Mouse (Mus musculus) neural tube, embryonic 15.5 days (tissue): ENCODE results near the gene Ece1. TPM values are rescaled to one million over a fixed set of nuclear protein-coding genes. Genes with fewer than 3 reads are reported as not detected.
"Not testable (repeated sequence)": the region's sequence is repeated elsewhere in the genome, so short reads cannot be mapped to it uniquely, and the experiment has no call there.

Experiments used
- ATAC-seq: fragments of 200-750 bp; cut with Nextera tagmentation; 2 replicates; pipeline ENCODE4 v1.8.0; 2017; ENCODE audit warnings: mild to moderate bottlenecking, moderate TSS enrichment, moderate library complexity; ENCODE audit not compliant: low FRiP score
- H3K27ac ChIP-seq: fragments of 300-500 bp; sonication (generic); replicated peaks from 2 replicates; pipeline ENCODE4 v1.5.1; 2015; ENCODE audit warnings: mild to moderate bottlenecking, inconsistent platforms
- H3K27me3 ChIP-seq: fragments of 300-500 bp; sonication (generic); replicated peaks from 2 replicates; pipeline ENCODE4 v1.6.1; 2015; ENCODE audit warnings: inconsistent platforms
- H3K36me3 ChIP-seq: fragments of 300-500 bp; sonication (generic); 2 replicates; pipeline ENCODE4 v1.6.1; 2015; ENCODE audit warnings: inconsistent platforms
- H3K4me1 ChIP-seq: fragments of 300-500 bp; sonication (generic); 2 replicates; pipeline ENCODE4 v1.6.1; 2015; ENCODE audit warnings: inconsistent platforms
- H3K4me2 ChIP-seq: fragments of 300-500 bp; sonication (generic); 2 replicates; pipeline ENCODE4 v1.6.1; 2015; ENCODE audit warnings: inconsistent platforms, mild to moderate bottlenecking, moderate library complexity
- H3K4me3 ChIP-seq: fragments of 300-500 bp; sonication (generic); replicated peaks from 2 replicates; pipeline ENCODE4 v1.5.1; 2015; ENCODE audit warnings: mild to moderate bottlenecking, inconsistent platforms
- H3K9ac ChIP-seq: fragments of 300-500 bp; sonication (generic); replicated peaks from 2 replicates; pipeline ENCODE4 v1.6.1; 2015; ENCODE audit warnings: mild to moderate bottlenecking, inconsistent platforms
- H3K9me3 ChIP-seq: fragments of 300-500 bp; sonication (generic); replicated peaks from 2 replicates; pipeline ENCODE4 v1.6.1; 2016; ENCODE audit warnings: inconsistent platforms
- WGBS: fragments of 180-500 bp; shearing (Covaris S2); methylation state at CpG from one replicate; pipeline ENCODE4 v1.1.7; 2015; ENCODE audit warnings: mixed read lengths; 5-methylcytosine and 5-hydroxymethylcytosine counted together
- polyA plus RNA-seq: library from polyadenylated mRNA; unstranded; fragments of >200 nt; fragmentation: Nextera tagmentation; extraction: Ambion mirVana; gene quantifications from 2 replicates; pipeline ENCODE4 v1.2.1, GENCODE M21; 2015

Ece1 gene
- polyA plus RNA-seq, 1 experiment from 2014 or later, result 23.0 TPM

DNA sequence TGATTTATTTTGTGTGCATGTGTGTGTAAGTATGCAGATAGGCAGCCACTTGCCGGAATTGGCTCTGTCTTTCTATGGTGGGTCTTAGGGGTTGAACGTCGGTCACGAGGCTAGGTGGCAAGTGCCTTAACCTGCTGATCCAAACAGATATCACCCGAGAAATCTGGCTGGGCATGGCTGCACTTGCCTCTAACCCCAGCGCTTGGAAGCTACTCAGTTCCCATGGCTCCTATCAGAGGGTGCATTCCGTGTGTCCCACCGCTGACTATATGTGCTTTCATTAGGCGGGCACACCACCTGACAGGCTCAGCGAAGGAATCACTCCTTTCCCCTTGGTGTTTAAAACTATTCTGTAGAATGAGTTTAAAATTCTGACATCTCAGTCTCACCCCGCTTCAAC, 30.4 kb upstream of the Ece1 start:
- WGBS, result 91% methylated on average over 11 of the region's 11 CpGs
- Histone ChIP-seq H3K36me3 (no peaks in the 10 kb centered on the region), H3K9ac (no peak overlapping the region), H3K27ac (no peak overlapping the region), H3K4me2 (no peak overlapping the region), H3K4me1 (peaks cover 8% of the 10 kb centered on the region; the same call in 1 of the 2 replicates), H3K4me3 (no peak overlapping the region), H3K9me3 (no peaks in the 10 kb centered on the region), H3K27me3 (0 out of 2 replicates have a peak, but pooled peaks cover 6% of the 10 kb centered on the region)
- no peak for ATAC-seq

DNA sequence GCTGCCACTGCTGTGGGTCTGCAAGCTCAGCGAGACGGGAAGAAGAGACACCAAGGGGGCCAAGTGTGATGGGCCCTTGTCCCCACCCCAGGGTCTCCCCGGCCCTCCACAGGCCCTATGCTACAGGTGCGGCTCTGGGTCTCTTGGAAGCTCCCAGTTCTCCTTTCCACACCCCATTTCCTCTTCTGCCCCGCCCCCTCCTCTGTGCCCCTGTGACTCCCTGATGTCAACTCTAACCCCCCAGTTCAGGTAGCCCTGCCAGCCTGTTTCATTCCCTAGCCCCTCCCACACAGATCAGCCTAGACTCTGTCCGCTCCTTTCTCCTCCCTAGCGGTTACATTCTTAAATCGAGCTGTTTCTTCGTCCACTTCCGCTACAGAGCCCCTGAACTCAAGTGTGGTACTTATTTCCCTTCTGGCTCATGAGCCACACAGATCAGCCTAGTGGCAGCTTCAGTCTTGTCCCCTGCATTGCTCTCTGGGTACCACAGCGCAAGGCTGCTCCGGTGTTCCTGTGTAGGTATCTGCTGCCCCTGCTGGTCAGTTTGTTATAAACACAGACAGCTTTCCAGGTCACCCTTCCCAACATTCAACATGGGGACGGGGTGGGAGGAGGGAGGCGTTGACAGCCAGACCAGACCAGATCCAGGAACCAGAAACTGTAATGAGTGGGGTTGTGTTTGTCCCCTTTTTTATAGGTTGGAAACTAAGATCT, 26.3 kb upstream of the Ece1 start:
- H3K36me3 ChIP-seq, result no peaks in the 10 kb centered on the region
- H3K27ac ChIP-seq, result no peak overlapping the region
- no peaks in the 10 kb centered on the region for H3K9me3 ChIP-seq
- 15% methylated on average over 13 of the region's 14 CpGs for WGBS
- no peaks in the 10 kb centered on the region for H3K27me3 ChIP-seq
- peak overlapping the region; percentile 41 for H3K4me2 ChIP-seq
- peaks cover 8% of the 10 kb centered on the region; the same call in 1 of the 2 replicates for H3K4me1 ChIP-seq
- no peak overlapping the region for H3K4me3 ChIP-seq
- peak; percentile 89 for ATAC-seq
- no peak overlapping the region for H3K9ac ChIP-seq

GRCm38 (mm10) chr4:137836741-137837140, 25.3 kb upstream of the Ece1 start:
- peaks cover 8% of the 10 kb centered on the region; the same call in 1 of the 2 replicates for H3K4me1 ChIP-seq
- no peak overlapping the region for H3K4me3 ChIP-seq
- no peak overlapping the region for H3K27ac ChIP-seq
- WGBS, result 85% methylated on average over 5 of the region's 5 CpGs
- no peaks in the 10 kb centered on the region for H3K9me3 ChIP-seq
- no peak for ATAC-seq
- no peak overlapping the region for H3K9ac ChIP-seq
- H3K27me3 ChIP-seq, result 0 out of 2 replicates have a peak, but pooled peaks cover 3% of the 10 kb centered on the region
- H3K36me3 ChIP-seq, result no peaks in the 10 kb centered on the region
- no peak overlapping the region for H3K4me2 ChIP-seq

DNA sequence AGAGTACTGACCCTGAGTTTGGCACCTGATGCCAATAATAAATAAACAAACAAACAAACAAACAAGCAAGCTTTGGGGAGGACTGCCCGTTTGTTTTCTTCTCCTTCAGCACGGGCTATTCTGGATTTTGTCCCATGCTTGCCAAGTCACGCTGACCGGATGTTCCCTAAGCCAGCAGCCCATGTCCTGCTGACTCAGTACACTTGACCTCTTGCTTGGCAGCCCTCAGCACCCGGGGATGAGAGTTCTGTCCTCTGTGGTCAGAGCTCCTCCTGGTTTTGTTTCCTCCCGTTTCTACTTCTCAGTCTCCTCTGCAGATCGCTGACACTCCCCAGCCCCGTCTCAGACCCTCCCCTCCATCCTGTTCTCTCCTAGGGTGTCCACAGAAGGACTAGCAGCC, 24.2 kb upstream of the Ece1 start:
- no peak for ATAC-seq
- Histone ChIP-seq H3K4me3 (no peak overlapping the region), H3K27ac (no peak overlapping the region), H3K36me3 (no peaks in the 10 kb centered on the region), H3K9me3 (no peaks in the 10 kb centered on the region), H3K9ac (no peak overlapping the region), H3K4me1 (peaks cover 8% of the 10 kb centered on the region; the same call in 1 of the 2 replicates), H3K4me2 (no peak overlapping the region), H3K27me3 (0 out of 2 replicates have a peak, but pooled peaks cover 3% of the 10 kb centered on the region)
- WGBS, result 83% methylated on average over 8 of the region's 8 CpGs

DNA sequence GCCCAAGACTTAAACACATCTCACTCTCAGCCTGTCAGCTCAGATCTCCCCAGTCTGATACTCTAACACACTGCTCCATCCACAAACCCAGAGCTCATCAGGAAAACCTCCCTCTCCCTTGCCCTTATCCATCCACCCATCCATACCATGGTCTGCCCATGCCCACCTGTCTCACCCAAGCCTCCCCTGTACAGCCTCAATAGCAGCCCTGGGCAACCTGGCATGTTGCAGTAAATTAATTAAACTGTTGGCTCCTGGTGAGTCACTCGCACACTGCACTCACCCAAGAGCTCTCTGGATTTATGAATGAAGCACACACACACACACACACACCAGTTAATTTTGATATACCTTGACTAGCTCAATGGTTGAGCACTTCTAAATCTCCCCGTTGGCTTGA, 23.2 kb upstream of the Ece1 start:
- no peaks in the 10 kb centered on the region for H3K9me3 ChIP-seq
- no peaks in the 10 kb centered on the region for H3K36me3 ChIP-seq
- ATAC-seq, result no peak
- H3K4me3 ChIP-seq, result no peak overlapping the region
- 83% methylated on average over 2 of the region's 2 CpGs for WGBS
- no peak overlapping the region for H3K27ac ChIP-seq
- 0 out of 2 replicates have a peak, but pooled peaks cover 3% of the 10 kb centered on the region for H3K27me3 ChIP-seq
- H3K4me1 ChIP-seq, result peaks cover 8% of the 10 kb centered on the region; the same call in 1 of the 2 replicates
- no peak overlapping the region for H3K9ac ChIP-seq
- H3K4me2 ChIP-seq, result no peak overlapping the region

DNA sequence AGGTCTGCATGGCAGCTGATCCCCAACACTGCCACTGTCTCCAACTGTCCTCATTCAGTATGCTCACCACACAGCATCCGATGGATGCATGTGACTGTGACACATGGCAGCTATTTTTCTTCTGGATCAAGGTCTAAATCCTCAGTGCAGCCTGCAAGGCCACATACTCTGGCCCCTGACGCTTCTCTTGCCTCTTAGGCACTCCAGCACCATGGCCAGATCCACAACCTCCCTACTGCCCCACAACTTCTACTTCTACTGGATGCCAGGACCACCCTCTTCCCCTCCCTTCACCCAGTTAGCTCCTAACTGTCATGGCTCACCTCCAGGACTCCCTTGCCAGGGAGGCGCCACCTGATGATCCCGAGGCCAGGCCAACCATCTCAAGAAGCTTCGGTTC, 22.6 kb upstream of the Ece1 start:
- Histone ChIP-seq H3K27ac (no peak overlapping the region), H3K4me2 (no peak overlapping the region), H3K4me3 (no peak overlapping the region), H3K36me3 (no peaks in the 10 kb centered on the region), H3K27me3 (0 out of 2 replicates have a peak, but pooled peaks cover 3% of the 10 kb centered on the region), H3K4me1 (peaks cover 8% of the 10 kb centered on the region; the same call in 1 of the 2 replicates), H3K9ac (no peak overlapping the region), H3K9me3 (no peaks in the 10 kb centered on the region)
- ATAC-seq, result no peak
- WGBS, result 86% methylated on average over 5 of the region's 5 CpGs

- peak; percentile 65; the same call in 1 of the 2 replicates for ATAC-seq
- Histone ChIP-seq H3K4me1 (no peaks in the 10 kb centered on the region), H3K36me3 (no peaks in the 10 kb centered on the region), H3K9ac (no peak overlapping the region), H3K4me3 (no peak overlapping the region), H3K27ac (no peak overlapping the region), H3K4me2 (no peak overlapping the region), H3K9me3 (no peaks in the 10 kb centered on the region), H3K27me3 (0 out of 2 replicates have a peak, but pooled peaks cover 3% of the 10 kb centered on the region)
- 29% methylated on average over 11 of the region's 11 CpGs for WGBS
Measured at GRCm38 (mm10) chr4:137844656-137845055, 17.4 kb upstream of the Ece1 start.

GRCm38 (mm10) chr4:137847651-137848050, 14.4 kb upstream of the Ece1 start:
- not testable (repeated sequence) for H3K36me3 ChIP-seq, H3K9ac ChIP-seq, ATAC-seq, H3K27me3 ChIP-seq, H3K27ac ChIP-seq, H3K9me3 ChIP-seq, H3K4me2 ChIP-seq, H3K4me1 ChIP-seq, H3K4me3 ChIP-seq
- 91% methylated on average over 8 of the region's 8 CpGs for WGBS

- H3K27me3 ChIP-seq, result no peaks in the 10 kb centered on the region
- WGBS, result 91% methylated on average over 6 of the region's 6 CpGs
- ATAC-seq, result no peak
Measured at GRCm38 (mm10) chr4:137850161-137850560, 11.9 kb upstream of the Ece1 start.

DNA sequence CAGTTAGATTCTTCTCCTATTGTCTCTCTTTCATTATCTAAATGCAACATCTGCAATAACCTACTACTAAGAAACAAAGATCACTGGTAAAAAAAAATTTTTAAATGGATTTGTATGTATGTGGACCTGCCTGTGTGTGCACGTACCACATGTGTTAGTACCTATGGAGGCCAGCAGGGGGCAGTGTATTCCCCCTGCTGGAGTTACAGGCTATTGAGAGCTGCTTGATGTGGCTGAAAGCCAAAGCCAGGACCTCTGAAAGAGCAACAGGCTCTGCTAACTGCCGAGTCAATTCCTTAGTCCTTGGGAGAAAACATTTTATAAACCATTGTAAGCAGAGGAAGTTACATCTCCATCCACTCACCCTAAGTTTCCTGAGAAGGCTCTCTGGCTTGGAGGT, 10.6 kb upstream of the Ece1 start:
- 55% methylated on average over 2 of the region's 2 CpGs for WGBS
- ATAC-seq, result no peak
- no peaks in the 10 kb centered on the region for H3K36me3 ChIP-seq

More at GRCm38 (mm10) chr4:137850161-137850560, 11.9 kb upstream of the Ece1 start:
- Histone ChIP-seq H3K4me1 (no peaks in the 10 kb centered on the region), H3K4me2 (no peak overlapping the region), H3K9me3 (no peaks in the 10 kb centered on the region), H3K4me3 (no peak overlapping the region), H3K27ac (no peak overlapping the region), H3K36me3 (no peaks in the 10 kb centered on the region), H3K9ac (no peak overlapping the region)

DNA sequence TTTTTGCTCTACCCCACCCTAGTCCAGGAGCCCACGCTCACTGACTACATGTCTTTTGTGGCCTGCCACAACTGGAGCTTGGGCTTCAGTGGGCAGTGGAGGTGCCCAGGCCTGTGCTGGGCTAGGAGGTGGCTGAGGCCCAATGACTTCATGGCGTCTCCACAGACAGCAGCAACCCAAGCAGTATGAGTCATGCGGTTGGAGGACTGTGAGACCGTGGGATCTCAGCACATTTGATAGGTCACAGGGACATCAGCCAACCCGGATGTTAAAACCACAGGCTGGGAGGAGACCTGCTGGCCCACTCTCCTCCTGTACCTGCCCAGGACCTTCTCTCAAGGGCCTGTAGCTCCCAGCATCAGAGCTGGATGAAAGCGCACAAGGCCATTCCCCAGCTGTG, 8.2 kb upstream of the Ece1 start:
- Histone ChIP-seq H3K9ac (no peak overlapping the region), H3K4me3 (no peak overlapping the region), H3K9me3 (no peaks in the 10 kb centered on the region), H3K27ac (no peak overlapping the region), H3K4me2 (no peak overlapping the region), H3K36me3 (no peaks in the 10 kb centered on the region), H3K27me3 (no peaks in the 10 kb centered on the region), H3K4me1 (no peaks in the 10 kb centered on the region)
- WGBS, result 97% methylated on average over 6 of the region's 6 CpGs
- no peak for ATAC-seq

More for the DNA sequence above, 10.6 kb upstream of the Ece1 start:
- H3K4me1 ChIP-seq, result no peaks in the 10 kb centered on the region
- H3K27me3 ChIP-seq, result no peaks in the 10 kb centered on the region
- H3K27ac ChIP-seq, result no peak overlapping the region
- H3K9ac ChIP-seq, result no peak overlapping the region
- H3K4me3 ChIP-seq, result no peak overlapping the region
- H3K9me3 ChIP-seq, result no peaks in the 10 kb centered on the region
- no peak overlapping the region for H3K4me2 ChIP-seq

GRCm38 (mm10) chr4:137855741-137856341, 6.2 kb upstream of the Ece1 start:
- 57% methylated on average over 9 of the region's 9 CpGs for WGBS
- Histone ChIP-seq H3K9ac (no peak overlapping the region), H3K9me3 (no peaks in the 10 kb centered on the region), H3K4me3 (no peak overlapping the region), H3K27ac (no peak overlapping the region), H3K36me3 (no peaks in the 10 kb centered on the region), H3K27me3 (no peaks in the 10 kb centered on the region), H3K4me2 (no peak overlapping the region), H3K4me1 (peaks cover 1% of the 10 kb centered on the region; the same call in 1 of the 2 replicates)
- no peak for ATAC-seq
